Mouse (Mus musculus) neural tube, embryonic 15.5 days (tissue): Measurements from ENCODE around the gene Crebbp. TPM values are rescaled to one million over a fixed set of nuclear protein-coding genes. Genes with fewer than 3 reads are reported as not detected.

ENCODE experiments used
- ATAC-seq: fragments of 200-750 bp; cut with Nextera tagmentation; 2 replicates; pipeline ENCODE4 v1.8.0; 2017; ENCODE audit warnings: mild to moderate bottlenecking, moderate TSS enrichment, moderate library complexity; ENCODE audit not compliant: low FRiP score
- H3K27ac ChIP-seq: fragments of 300-500 bp; sonication (generic); replicated peaks from 2 replicates; pipeline ENCODE4 v1.5.1; 2015; ENCODE audit warnings: mild to moderate bottlenecking, inconsistent platforms
- H3K27me3 ChIP-seq: fragments of 300-500 bp; sonication (generic); replicated peaks from 2 replicates; pipeline ENCODE4 v1.6.1; 2015; ENCODE audit warnings: inconsistent platforms
- H3K36me3 ChIP-seq: fragments of 300-500 bp; sonication (generic); 2 replicates; pipeline ENCODE4 v1.6.1; 2015; ENCODE audit warnings: inconsistent platforms
- H3K4me1 ChIP-seq: fragments of 300-500 bp; sonication (generic); 2 replicates; pipeline ENCODE4 v1.6.1; 2015; ENCODE audit warnings: inconsistent platforms
- H3K4me2 ChIP-seq: fragments of 300-500 bp; sonication (generic); 2 replicates; pipeline ENCODE4 v1.6.1; 2015; ENCODE audit warnings: inconsistent platforms, mild to moderate bottlenecking, moderate library complexity
- H3K4me3 ChIP-seq: fragments of 300-500 bp; sonication (generic); replicated peaks from 2 replicates; pipeline ENCODE4 v1.5.1; 2015; ENCODE audit warnings: mild to moderate bottlenecking, inconsistent platforms
- H3K9ac ChIP-seq: fragments of 300-500 bp; sonication (generic); replicated peaks from 2 replicates; pipeline ENCODE4 v1.6.1; 2015; ENCODE audit warnings: mild to moderate bottlenecking, inconsistent platforms
- H3K9me3 ChIP-seq: fragments of 300-500 bp; sonication (generic); replicated peaks from 2 replicates; pipeline ENCODE4 v1.6.1; 2016; ENCODE audit warnings: inconsistent platforms
- WGBS: fragments of 180-500 bp; shearing (Covaris S2); methylation state at CpG from one replicate; pipeline ENCODE4 v1.1.7; 2015; ENCODE audit warnings: mixed read lengths; 5-methylcytosine and 5-hydroxymethylcytosine counted together
- microRNA-seq: library from miRNA; unstranded; fragments of <30 nt; microRNA quantifications from one replicate; pipeline ENCODE4, GENCODE M21; 2017
- polyA plus RNA-seq: library from polyadenylated mRNA; unstranded; fragments of >200 nt; fragmentation: Nextera tagmentation; extraction: Ambion mirVana; gene quantifications from 2 replicates; pipeline ENCODE4 v1.2.1, GENCODE M21; 2015

Crebbp gene
- polyA plus RNA-seq, 1 experiment from 2014 or later = 32.7 TPM

DNA sequence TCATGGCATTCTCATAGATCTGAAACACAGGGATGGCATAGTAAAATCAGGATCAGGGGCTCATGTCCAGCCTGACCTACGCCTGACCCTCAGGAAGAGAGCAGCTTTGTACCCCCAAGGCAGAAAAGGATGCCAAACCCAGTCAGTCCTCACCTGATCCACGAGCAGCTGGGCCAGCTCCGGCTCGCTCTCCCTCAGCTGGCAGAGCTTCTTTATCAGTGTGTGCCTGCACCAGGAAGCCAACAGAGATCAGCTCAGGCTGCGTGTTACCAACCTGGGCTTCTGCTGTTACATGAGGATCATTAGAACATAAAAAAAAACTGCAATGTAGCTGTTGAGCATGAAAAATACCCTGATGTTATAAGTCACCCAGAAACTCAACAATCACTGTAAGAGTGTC lies 173.6 kb downstream of the Crebbp start:
- Histone ChIP-seq H3K27ac (no peak overlapping the region), H3K9ac (no peak overlapping the region), H3K4me2 (no peak overlapping the region), H3K9me3 (no peaks in the 10 kb centered on the region), H3K4me1 (no peaks in the 10 kb centered on the region), H3K27me3 (no peaks in the 10 kb centered on the region), H3K4me3 (no peak overlapping the region), H3K36me3 (peaks cover 73% of the 10 kb centered on the region)
- ATAC-seq = no peak
- 94% methylated on average over 5 of the region's 5 CpGs for WGBS

DNA sequence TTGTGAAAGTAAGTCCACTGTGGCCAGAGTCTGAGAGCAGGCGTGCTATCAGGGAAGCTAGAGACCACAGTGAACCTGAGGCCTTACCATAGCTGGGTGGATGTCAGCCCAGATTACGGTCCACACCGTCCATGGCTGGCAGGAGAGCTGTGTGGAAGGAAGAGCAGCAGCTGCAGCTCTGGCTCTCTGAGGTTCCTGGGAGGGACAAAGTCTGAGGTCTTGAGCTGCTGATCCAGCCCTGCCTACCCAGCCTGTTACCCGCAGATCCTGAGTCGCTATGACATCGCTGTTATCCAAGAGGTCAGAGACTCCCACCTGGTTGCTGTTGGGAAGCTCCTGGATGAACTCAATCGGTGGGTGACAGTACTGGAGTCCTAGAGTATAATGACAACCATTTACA lies 176.1 kb downstream of the Crebbp start:
- Histone ChIP-seq H3K4me3 (no peak overlapping the region), H3K36me3 (peaks cover 54% of the 10 kb centered on the region), H3K4me2 (no peak overlapping the region), H3K27ac (no peak overlapping the region), H3K4me1 (no peaks in the 10 kb centered on the region), H3K9me3 (no peaks in the 10 kb centered on the region), H3K9ac (no peak overlapping the region), H3K27me3 (no peaks in the 10 kb centered on the region)
- ATAC-seq = no peak
- WGBS = 95% methylated on average over 7 of the region's 7 CpGs

DNA sequence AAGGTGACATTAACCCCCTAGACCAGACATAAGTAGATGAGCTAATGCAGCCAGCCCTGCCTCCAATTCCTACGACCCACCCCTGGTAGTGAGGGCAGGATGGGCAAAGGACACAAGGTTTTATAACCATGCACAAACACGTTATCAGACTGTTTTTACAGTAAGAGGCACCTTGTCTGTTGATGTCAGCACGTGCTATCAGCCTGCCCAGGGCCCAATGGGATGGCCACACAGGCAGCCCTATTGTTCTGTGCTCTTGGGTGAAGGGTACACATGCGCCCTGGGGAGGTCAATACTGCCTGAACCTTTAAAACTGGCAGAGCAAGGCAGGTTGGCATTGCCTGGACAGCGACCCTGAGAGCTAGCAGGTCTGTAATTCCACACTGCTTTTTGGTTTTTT lies 177.0 kb downstream of the Crebbp start, which contains the start of gene Dnase1:
Gene Dnase1 (plus strand): TSS at position 136 of the 400 bp plus-strand sequence.
- H3K4me3 ChIP-seq = no peak within 1 kb of the TSS
- H3K9me3 ChIP-seq = no peaks in the 10 kb centered on the region
- ATAC-seq = no peak
- H3K27me3 ChIP-seq = no peaks in the 10 kb centered on the region
- no peak within 1 kb of the TSS for H3K27ac ChIP-seq
- no peak within 1 kb of the TSS for H3K4me2 ChIP-seq
- H3K9ac ChIP-seq = no peak within 1 kb of the TSS
- WGBS = 91% methylated on average over 5 of the region's 5 CpGs
- no peaks in the 10 kb centered on the region for H3K4me1 ChIP-seq
- H3K36me3 ChIP-seq = peaks cover 46% of the 10 kb centered on the region

DNA sequence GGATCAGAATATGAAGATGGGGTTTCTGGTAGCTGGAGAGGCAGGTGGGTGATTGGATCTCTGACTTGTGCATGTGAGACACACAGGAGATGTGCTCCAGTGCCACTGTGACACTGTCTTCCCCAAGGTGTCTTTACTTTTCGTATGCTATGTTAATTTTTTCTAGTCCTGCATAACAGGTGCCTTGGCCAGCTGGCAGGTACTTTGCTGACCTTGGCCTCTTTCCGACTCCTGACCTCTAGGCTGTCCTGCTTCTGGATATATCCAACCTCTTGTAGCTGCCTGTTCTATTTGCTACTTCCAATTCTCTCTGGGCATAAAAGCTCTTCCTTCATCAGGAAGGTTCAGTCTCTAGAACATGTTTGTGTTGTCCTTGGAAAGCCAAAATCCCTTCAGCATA lies 178.2 kb downstream of the Crebbp start:
- ATAC-seq = no peak
- no peaks in the 10 kb centered on the region for H3K4me1 ChIP-seq
- no peaks in the 10 kb centered on the region for H3K27me3 ChIP-seq
- WGBS = 94% methylated on average over 2 of the region's 2 CpGs
- no peak overlapping the region for H3K4me2 ChIP-seq
- no peaks in the 10 kb centered on the region for H3K9me3 ChIP-seq
- no peak overlapping the region for H3K9ac ChIP-seq
- H3K4me3 ChIP-seq = no peak overlapping the region
- no peak overlapping the region for H3K27ac ChIP-seq
- H3K36me3 ChIP-seq = peaks cover 37% of the 10 kb centered on the region

DNA sequence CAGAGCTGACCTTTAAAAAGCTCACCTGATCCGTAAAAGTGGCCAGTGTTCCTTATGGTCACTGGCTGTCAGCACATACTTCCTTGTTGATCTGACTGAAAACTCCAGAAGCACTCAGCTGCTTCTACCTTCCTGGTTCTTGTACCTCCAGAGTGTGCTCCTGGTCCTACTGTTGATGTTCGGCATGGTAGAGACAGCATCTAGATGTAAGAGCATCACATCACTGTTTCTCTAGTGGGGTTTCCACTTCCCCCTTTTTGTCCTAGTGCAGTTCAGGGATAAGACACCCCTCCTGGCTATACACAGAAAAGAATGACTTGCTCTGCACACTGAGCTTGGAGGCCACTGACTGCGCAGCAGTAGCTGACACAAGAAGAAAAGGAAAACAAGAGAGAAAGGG lies 179.3 kb downstream of the Crebbp start:
- H3K4me3 ChIP-seq = no peak overlapping the region
- peaks cover 32% of the 10 kb centered on the region for H3K36me3 ChIP-seq
- H3K9ac ChIP-seq = no peak overlapping the region
- no peaks in the 10 kb centered on the region for H3K27me3 ChIP-seq
- H3K4me2 ChIP-seq = no peak overlapping the region
- 89% methylated on average over 3 of the region's 3 CpGs for WGBS
- H3K27ac ChIP-seq = no peak overlapping the region
- H3K9me3 ChIP-seq = no peaks in the 10 kb centered on the region
- ATAC-seq = no peak
- H3K4me1 ChIP-seq = no peaks in the 10 kb centered on the region

DNA sequence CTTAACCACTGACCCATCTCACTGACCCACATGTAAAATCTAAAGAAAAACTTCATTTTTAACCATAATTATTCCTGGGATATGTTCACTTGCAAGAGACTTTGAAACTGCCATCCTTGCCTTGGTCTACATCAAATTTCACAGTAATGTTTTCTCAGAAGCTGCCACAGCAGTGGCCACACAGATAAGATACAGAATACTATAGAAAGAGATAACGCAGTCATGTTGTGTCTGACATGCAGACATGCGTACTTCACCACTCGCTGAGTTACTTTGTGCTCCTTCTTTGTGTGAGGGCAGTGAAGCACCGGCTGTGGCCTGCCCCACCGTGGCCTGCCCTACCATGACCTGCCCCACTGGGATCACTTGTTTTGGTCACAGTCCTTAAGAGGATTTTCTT lies 179.8 kb downstream of the Crebbp start:
- ATAC-seq = no peak
- no peak overlapping the region for H3K4me2 ChIP-seq

DNA sequence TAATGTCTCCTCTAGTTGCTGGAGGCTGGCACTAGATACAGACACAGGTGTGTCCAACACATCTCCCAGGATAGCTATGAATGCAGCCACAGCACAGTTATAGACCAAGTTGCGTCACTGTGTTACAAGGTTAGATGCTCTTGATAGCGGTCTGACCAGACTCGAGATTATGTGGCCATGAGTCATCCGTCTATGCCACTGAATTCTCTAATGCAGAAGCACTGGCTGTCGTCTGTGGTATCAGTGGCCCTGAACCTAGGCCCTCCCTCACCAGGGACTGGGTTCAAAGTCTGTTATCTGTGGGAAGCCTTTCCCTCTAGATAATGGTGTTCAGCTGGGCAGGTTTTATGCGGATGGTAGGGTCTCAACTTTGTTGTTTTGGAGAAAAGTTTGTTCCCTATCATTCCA lies 181.5 kb downstream of the Crebbp start:
- 92% methylated on average over 6 of the region's 6 CpGs for WGBS
- ATAC-seq = no peak
- H3K9ac ChIP-seq = no peak overlapping the region
- H3K4me2 ChIP-seq = no peak overlapping the region
- peaks cover 12% of the 10 kb centered on the region for H3K36me3 ChIP-seq
- H3K27ac ChIP-seq = no peak overlapping the region
- no peaks in the 10 kb centered on the region for H3K27me3 ChIP-seq
- H3K9me3 ChIP-seq = no peaks in the 10 kb centered on the region
- no peaks in the 10 kb centered on the region for H3K4me1 ChIP-seq
- H3K4me3 ChIP-seq = no peak overlapping the region

More for the DNA sequence above, 179.8 kb downstream of the Crebbp start:
- peaks cover 27% of the 10 kb centered on the region for H3K36me3 ChIP-seq
- no peaks in the 10 kb centered on the region for H3K27me3 ChIP-seq
- no peaks in the 10 kb centered on the region for H3K9me3 ChIP-seq
- H3K9ac ChIP-seq = no peak overlapping the region
- WGBS = 75% methylated on average over 5 of the region's 5 CpGs
- H3K27ac ChIP-seq = no peak overlapping the region
- no peak overlapping the region for H3K4me3 ChIP-seq
- no peaks in the 10 kb centered on the region for H3K4me1 ChIP-seq

DNA sequence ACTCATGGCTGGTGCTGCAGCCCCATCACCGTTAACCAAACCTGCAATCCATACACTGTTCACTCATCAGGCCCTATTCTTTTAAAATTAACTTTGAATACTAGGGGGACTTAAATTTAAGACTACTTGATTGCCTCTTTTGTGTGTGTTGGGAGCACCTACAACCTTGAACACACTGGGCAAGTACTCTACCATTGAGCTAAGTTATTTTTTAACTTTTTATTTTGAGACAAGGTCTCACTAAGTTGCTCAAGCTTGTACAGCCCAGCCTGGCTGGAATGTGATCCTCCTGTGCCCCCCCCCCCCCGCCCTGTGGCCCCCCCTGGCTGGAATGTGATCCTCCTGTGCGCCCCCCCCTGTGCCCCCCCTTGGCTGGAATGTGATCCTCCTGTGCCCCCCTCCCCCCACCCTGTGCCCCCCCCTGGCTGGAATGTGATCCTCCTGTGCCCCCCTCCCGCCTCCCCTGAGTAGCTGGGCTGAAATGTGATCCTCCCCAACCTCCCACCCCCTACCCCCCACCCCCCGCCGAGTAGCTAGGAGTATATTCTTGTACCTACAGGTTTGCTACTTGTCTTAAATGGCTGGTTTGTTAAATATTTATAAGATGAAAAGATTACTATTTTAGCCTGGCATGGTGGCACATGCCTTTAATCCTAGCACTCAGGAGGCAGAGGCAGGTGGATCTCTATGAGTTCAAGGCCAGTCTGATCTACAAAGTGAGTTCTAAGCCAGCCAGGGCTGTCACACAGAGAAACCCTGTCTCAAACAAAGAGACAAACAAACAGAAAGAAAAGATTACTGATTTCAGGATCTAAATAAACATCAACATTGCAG lies 182.1 kb downstream of the Crebbp start:
- Histone ChIP-seq H3K27me3 (no peaks in the 10 kb centered on the region), H3K4me2 (no peak overlapping the region), H3K27ac (no peak overlapping the region), H3K9me3 (no peaks in the 10 kb centered on the region), H3K9ac (no peak overlapping the region), H3K4me3 (no peak overlapping the region), H3K36me3 (peaks cover 5% of the 10 kb centered on the region), H3K4me1 (no peaks in the 10 kb centered on the region)
- WGBS = 73% methylated on average over 4 of the region's 6 CpGs
- ATAC-seq = no peak

Small RNA genes within 50 kb of the gene (microRNA-seq; reads per million reads assigned to microRNA genes)
- not detected for gene Gm23413

Other genes starting within 250 kb of the Crebbp start
- 1.3 and 2.2 TPM in 2 replicates for gene Nlrc3, start 237.4 kb downstream of the Crebbp start, polyA plus RNA-seq
- 21.6 TPM in 2 replicates for gene Slx4, start 210.2 kb downstream of the Crebbp start, polyA plus RNA-seq
- 4.8 and 5.2 TPM in 2 replicates for gene Dnase1, start 177.1 kb downstream of the Crebbp start, polyA plus RNA-seq
- 53.8 and 65.5 TPM in 2 replicates for gene Trap1, start 136.2 kb downstream of the Crebbp start, polyA plus RNA-seq
- 4.0 and 5.0 TPM in 2 replicates for gene Adcy9, start 206.5 kb upstream of the Crebbp start, polyA plus RNA-seq